Mouse (Mus musculus): ENCODE measurements around the gene Slc2a5.

DNA sequence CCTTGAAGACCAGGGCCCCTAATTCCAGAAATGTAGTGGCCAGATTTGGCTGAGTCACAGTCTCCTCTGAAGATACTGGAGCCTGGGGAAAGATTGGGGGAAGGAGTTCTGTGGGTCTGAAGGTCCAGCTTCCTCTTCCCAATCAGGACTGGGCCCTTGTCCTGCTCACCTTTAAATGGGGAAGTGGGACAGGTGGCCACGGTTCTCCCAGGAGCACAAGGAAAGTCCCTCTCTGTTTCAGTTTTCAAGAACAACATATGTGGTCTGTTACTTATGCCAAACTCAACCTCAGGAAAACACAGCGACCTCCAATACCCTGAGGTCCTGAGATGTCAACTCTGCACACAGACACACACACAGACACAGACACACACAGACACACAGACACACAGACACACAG, 40.4 kb upstream of the Slc2a5 start:
- TF ChIP-seq CTCF (IDR thresholded peaks at IDR 0.05; ENCODE audit: low read depth) (no peak), EP300 (IDR thresholded peaks at IDR 0.05; ENCODE audit: low read depth) (no peak)

Measured in liver, postnatal 0 days (tissue).